Mouse (Mus musculus): ENCODE data around the gene Omt2b.
"Not testable (repeated sequence)": the region's sequence is repeated elsewhere in the genome, so short reads cannot be mapped to it uniquely, and the experiment has no call there.

Gene Omt2b

GRCm38 (mm10) chr9:78354665-78355578 lies 27.5 kb downstream of the Omt2b start:
- DNase-seq, result peak; percentile 42 to 64

GRCm38 (mm10) chr9:78355611-78356010 lies 28.2 kb downstream of the Omt2b start, which contains the start of gene Gsta2:
Gene Gsta2 (minus strand): TSS chr9:78355788.
- DNase-seq, result no peak

DNA sequence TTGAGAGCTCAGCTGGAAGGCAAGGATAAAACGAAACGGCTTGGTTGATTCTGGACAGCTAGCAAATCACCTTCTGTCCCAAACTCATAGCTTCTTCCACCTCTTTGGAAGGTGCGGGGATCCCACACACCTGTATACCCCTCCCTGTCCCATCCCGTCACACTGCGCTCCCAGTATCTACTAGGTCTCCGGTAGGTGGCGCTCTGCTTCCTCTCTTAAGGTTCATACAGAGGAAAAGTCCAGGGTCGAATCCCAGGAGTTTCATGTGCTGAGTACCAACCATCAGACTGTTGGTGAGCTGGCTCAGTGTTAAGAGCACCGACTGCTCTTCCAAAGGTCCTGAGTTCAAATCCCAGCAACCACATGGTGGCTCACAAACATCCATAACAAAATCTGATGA lies 30.7 kb downstream of the Omt2b start:
- DNase-seq, result peak; percentile 82 to 90

GRCm38 (mm10) chr9:78359750-78360483 lies 32.5 kb downstream of the Omt2b start:
- DNase-seq, result no peak

DNA sequence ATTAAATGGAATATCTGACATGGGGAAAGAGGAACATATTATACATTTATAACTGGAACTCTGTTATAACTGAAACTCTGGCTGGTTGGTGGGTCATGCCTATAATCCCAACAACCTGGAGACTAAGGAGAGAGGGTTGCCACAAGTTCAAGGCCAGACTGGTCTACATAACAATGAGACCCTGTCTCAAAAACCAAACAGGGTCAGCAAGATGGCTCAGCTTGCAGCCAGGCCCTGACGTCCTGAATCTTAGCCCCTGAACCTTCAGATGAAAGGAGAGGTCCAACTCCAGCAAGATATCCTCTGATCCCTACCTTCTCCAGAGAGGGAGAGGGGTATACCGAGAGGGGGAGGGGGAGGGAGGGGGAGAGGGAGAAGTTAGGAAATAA lies 33.1 kb downstream of the Omt2b start:
- DNase-seq, result no peak

- no peak for DNase-seq
Measured at GRCm38 (mm10) chr9:78363374-78363773, 36.0 kb downstream of the Omt2b start.

DNA sequence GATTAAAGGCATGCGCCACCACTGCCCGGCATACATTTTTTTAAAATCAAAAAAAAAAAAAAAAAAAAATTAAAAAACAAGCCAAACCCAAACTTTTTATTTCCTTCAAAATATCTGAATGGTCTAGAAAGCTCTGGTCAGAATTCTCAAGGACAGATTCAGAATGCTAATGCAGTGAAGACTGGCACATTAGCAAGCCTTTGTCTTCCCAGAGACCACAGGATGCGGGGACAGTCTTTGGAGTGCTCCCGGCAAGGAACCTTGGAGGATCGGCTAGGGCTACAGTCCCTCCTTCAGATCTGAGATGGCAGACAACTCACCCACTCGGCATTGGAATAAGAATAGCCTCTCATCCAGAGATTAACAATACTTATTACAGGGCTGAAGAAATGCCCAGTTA lies 37.3 kb downstream of the Omt2b start:
- no peak for DNase-seq

GRCm38 (mm10) chr9:78365850-78366544 lies 38.6 kb downstream of the Omt2b start:
- no peak for DNase-seq

- DNase-seq, result not testable (repeated sequence)
Measured at GRCm38 (mm10) chr9:78367959-78368358, 40.6 kb downstream of the Omt2b start, which contains the start of gene Dppa5a. Gene Dppa5a (minus strand): TSS chr9:78368177.

DNA sequence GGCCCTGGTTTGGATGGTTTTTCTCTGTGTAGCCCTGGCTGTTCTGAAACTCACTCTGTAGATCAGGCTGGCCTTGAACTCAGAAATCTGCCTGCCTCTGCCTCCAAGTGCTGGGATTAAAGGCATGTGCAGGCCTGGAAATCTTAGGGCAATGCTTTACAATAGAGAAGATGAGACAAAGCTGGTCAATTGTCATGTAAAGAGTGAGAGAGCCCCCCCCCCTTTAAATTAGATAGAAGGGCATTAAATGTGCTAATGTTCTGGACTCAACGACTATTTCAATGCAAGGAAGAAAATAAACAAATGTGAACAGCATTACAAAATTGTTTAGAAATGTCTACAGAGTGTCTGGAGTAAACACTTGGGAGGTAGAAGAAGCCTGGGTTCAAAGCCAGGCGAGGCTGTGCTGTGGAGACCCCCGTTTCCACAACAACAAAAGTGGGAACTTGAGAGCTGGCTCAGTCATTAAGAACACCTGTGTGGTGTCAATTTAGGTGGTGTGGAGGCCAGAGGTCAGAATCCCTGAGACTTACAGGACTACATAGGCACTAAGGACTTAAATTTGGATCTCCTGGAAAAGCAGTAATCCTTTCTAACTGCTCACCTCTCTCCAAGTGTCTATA lies 41.4 kb downstream of the Omt2b start:
- DNase-seq, result no peak

DNA sequence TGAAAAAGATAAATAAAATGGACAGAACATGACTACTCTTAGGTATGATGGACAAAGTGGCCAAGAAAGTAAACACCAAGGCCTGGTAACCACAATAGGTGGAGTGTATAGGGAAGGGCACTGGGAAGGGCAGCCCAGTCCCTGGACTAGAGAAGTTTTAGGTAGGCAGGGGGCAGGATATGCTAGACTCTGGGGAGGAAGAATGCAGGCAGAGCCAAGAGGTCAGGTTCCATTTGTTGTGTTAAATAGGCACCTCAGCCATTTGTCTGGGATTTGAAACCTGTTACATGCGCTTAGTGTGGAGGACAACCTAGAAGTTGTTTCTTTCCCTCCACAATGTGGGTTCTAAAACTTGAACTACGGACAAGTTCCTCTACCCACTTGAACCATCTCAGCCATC lies 42.0 kb downstream of the Omt2b start:
- no peak for DNase-seq

GRCm38 (mm10) chr9:78369786-78370185 lies 42.4 kb downstream of the Omt2b start:
- DNase-seq, result no peak

GRCm38 (mm10) chr9:78371441-78371840 lies 44.1 kb downstream of the Omt2b start:
- DNase-seq, result no peak

DNA sequence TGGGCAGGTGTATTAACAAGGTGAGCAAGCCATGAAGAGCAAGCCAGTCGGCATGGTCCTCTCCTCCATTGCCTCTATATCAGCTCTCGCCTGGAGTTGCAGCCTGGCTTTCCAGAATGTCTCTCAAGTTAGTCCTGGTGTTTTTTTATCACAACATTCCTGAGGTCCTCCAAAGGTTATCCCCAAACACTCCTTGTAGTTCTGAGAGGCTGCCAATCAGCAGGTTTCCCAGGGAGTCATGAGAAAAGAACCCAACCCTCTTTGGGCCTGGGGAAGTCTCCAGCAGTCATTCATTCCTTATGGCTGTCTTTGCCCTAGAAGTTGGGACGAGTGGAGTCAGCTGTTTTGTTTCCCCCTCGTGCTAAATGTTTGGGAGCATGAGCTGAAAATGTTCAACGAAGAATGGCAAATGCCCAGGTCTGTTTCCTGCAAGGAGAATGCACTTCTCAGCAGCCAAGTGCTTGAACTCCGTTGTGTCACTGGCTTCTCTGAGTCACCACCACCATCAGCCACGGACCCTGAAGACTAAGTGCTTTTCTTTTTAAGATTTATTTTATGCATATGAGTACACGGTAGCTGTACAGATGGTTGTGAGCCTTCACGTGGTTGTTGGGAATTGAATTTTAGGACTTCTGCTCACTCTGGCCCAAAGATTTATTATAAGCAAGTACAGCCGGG lies 45.6 kb downstream of the Omt2b start:
- no peak for DNase-seq

DNA sequence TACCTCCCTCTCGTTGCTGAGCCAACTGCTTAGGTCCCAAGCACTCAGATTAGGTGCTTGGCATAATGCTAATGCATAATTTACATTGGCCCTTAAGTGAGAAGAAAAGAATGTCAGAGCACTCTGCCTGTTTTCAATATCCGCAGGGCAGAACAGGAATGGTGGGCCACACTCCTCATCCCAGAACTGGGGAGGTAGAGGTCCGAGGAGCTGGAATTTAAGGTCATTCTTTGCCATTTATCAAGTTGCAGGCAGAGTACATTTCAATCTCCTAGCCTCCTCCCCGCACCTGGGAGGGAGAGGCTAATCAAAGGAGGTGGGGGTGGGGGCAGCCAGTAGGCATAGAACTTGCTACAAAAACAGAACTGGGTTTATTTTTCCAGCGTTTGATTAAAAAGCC lies 47.0 kb downstream of the Omt2b start:
- DNase-seq, result no peak

GRCm38 (mm10) chr9:78374885-78375389 lies 47.5 kb downstream of the Omt2b start:
- DNase-seq, result no peak

DNA sequence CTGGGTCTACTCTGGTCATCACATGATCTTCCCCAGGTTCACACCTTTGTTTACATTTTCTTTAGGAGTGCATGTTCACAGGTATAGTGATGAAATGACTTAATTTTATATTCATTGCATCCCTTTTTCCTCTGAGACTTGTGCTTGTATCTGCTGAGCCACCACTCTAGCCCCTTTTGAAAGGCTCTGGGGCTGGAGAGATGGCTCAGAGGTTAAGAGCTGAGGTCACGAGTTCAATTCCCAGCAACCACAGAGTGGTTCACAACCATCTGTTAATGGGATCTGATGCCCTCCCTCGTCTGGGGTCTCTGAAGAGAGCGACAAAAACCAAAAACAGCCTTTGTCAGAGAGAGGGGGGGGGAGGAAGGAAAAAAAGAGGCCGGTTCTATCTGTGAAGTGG lies 48.1 kb downstream of the Omt2b start:
- no peak for DNase-seq

DNA sequence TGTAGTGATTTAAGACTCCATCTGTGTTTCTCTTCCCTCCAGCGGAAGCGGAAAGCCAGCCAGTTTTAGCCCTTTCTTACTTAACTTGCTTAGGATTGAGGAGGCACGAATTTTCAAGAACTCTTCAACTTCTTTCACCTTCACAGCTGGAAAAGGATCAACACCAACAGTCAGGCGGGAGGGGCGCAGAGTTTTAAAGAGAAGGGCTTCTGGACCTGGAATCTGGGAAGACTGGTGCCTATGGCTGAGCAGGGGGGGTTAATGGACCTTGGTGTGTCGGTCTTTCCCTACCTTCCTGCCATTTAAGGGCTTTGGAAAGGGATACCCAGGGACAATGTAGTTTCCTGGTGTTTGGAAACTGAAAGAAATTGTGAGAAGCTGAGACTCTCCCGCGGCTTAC lies 50.2 kb downstream of the Omt2b start:
- DNase-seq, result no peak

DNA sequence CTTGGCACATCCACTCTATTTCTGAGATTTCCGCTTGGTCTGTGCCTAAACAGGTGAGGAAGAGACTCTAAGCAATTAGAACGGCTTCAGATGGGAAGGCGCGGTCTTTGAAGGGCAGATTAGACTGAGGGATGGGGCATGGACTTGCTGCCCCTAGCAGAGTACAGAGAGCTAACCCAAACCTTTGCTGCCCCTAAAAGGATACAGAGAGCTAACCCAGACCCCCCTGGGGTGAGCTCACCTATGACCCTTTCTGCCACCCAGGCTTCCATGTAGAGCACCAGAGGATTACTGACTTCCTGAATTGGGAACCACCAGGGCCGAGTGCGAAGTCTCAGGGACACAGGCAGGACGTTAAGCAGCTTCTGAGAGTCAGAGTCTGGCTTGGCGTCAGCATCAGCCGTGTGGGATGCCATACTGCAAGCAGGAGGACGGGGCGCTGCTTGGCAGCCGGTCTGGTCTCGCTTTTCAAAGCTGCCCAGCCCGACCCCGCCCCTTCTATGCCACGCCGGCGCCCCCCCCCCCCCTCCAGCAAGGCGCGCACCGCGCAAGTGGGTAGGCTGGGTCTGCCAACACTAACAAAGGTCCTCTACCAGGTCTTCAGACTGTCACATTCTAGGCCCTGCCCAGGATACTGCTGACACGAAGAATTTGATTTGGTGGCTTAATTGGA lies 50.9 kb downstream of the Omt2b start, which contains the start of gene Ooep:
Gene Ooep, minus strand, starts transcription at position 613 of the 673 bp plus-strand sequence.
- peak in 1 of 2 experiments; percentile 5 for DNase-seq

Data from kidney, postnatal 25 days (tissue).